Mouse (Mus musculus): ENCODE results near the gene 1700029H14Rik. TPM values are rescaled to one million over a fixed set of nuclear protein-coding genes. Genes with fewer than 3 reads are reported as not detected.

Gene 1700029H14Rik
- total RNA-seq, 4 experiments from 2014 or later = not detected

- DNase-seq = no peak
These were observed 57.2 kb downstream of the 1700029H14Rik start for GRCm38 (mm10) chr8:13504894-13505674.

DNA sequence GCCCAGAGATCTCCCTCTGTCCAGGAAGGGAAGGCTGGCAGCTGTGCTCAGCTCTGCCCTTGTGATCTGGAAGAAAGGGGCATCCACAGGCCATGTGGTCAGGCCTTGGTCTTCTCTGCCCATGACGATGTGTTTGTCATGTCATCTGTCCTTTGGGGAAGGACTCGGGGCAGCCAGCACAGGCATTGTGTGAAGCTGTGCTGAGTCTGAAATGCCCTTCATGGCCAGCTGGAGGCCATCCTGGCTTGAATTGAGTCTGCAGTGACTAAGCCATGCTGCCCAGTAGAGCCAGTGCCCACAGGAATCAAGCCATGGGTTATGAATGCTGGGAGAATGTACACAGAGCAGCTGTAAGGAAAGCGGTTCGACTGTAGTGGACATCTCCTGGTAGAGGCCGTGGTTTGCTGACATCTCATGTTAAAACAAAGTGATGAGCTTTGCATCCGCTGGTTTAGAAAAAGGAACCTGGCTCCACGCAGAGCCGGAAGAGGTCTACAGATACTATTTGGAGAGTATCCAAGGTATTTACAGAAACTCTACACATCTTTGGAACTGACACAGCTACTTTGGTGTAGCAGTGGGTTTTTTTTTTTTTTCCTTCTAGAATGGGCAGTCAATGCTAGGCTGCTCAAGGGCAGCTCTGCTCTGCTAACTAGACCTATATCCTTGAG is 58.2 kb downstream of the 1700029H14Rik start:
- DNase-seq = peak; percentile 85

GRCm38 (mm10) chr8:13501221-13501620 is 61.0 kb downstream of the 1700029H14Rik start:
- no peak for DNase-seq

Other genes starting within 250 kb of the 1700029H14Rik start
- 10 to 100 TPM; 46.2 to 67.4 (median 52.1) TPM for gene Tfdp1, start 223.7 kb downstream of the 1700029H14Rik start, total RNA-seq (2022)
- gene Atp4b, start 165.6 kb downstream of the 1700029H14Rik start, total RNA-seq (2022) = under 1 TPM in 1 of 4 experiments, not detected in 3; 0.49 TPM
- gene Grk1, start 157.4 kb downstream of the 1700029H14Rik start, total RNA-seq (2022) = under 1 TPM in 2 of 4 experiments, not detected in 2; 0.05 to 0.06 TPM
- 1 to 10 TPM in 2 of 4 experiments, under 1 TPM in 2; 0.77 to 1.7 (median 1.1) TPM for gene Tmem255b, start 127.3 kb downstream of the 1700029H14Rik start, total RNA-seq (2022)
- 1,000 to 10,000 TPM in 1 of 4 experiments, 100 to 1,000 TPM in 3; 130 to 1,084 (median 297) TPM for gene Gas6, start 68.0 kb downstream of the 1700029H14Rik start, total RNA-seq (2022)
- gene Rasa3, start 115.1 kb upstream of the 1700029H14Rik start, total RNA-seq (2022) = 10 to 100 TPM; 27.8 to 46.6 (median 33.1) TPM
- gene Cfap97d2, start 143.4 kb upstream of the 1700029H14Rik start, total RNA-seq (2022) = under 1 TPM in 3 of 4 experiments, not detected in 1; 0.37 to 0.67 (median 0.45) TPM
- gene Cdc16, start 195.2 kb upstream of the 1700029H14Rik start, total RNA-seq (2022) = 10 to 100 TPM; 57.9 to 64.6 (median 61.9) TPM
- gene Upf3a, start 223.2 kb upstream of the 1700029H14Rik start, total RNA-seq (2022) = 10 to 100 TPM; 24.9 to 36.0 (median 32.3) TPM